Mouse (Mus musculus): Measurements from ENCODE around the gene Lrrc8d.

Lrrc8d gene

DNA sequence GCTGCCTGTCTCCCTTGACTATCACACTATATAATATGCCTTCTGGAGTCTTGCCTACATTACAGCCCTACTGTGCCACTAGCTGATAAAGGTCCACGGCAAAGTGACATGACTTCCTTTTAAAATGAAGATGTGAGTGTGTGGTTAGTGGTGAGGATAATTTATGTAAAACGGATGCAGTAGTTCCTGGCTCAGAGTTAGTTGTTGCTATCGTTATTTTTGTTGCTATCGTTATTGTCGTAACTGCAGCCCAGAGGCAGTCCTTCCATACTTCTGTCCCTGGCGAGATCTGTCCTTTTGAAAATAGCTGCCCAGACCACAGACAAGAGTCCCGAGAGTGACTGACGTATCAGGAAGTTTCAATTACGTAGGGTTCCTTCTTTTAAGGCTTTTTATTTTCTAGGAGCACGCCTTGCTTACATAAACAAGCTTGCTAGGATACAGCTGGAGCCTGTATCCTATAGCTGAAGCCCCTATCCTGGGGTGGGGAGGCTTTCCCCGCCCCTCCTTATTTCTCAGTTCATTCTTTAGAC lies 18.4 kb downstream of the Lrrc8d start:
- DNase-seq: peak in 1 of 2 experiments; percentile 49

DNA sequence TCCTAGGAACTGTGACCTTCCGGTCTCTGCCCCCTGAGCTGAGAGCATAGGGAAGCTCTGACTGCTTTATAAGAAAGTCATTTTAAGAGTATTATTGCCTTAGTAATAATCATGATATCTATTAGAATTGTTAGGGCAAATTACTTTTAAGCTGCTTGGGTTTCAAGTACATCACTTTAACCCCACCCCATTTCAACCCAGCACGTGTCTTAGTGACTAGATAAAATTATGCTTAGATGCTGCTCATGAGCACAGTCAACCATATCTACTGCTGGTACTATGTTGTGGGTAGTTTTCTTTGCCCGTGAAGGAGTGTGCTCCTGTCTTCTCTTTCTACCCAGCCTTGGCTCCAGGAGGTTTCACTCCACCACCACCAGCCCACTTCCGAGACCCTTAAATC lies 21.5 kb downstream of the Lrrc8d start:
- no peak for DNase-seq

DNA sequence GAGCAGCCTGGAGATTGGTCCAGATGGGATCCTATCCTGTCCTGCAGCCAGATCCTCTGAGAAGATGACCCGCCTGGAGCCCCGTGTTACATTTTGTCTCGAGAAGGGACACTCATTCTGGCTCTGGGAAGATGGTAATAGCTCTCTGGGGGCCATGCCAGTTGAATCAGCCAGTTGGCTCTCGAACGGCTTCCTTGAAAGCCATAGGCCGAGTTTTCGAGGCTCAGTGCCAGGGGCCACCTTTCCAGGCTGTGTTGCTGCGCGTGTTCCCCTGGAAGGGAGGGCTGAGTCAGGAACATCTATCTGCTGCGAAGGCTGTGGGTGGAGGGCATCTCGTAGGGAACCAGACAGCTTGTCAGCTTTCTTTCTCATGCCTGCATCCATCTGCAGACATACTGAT lies 23.0 kb downstream of the Lrrc8d start:
- peak; percentile 39 to 45 for DNase-seq

DNA sequence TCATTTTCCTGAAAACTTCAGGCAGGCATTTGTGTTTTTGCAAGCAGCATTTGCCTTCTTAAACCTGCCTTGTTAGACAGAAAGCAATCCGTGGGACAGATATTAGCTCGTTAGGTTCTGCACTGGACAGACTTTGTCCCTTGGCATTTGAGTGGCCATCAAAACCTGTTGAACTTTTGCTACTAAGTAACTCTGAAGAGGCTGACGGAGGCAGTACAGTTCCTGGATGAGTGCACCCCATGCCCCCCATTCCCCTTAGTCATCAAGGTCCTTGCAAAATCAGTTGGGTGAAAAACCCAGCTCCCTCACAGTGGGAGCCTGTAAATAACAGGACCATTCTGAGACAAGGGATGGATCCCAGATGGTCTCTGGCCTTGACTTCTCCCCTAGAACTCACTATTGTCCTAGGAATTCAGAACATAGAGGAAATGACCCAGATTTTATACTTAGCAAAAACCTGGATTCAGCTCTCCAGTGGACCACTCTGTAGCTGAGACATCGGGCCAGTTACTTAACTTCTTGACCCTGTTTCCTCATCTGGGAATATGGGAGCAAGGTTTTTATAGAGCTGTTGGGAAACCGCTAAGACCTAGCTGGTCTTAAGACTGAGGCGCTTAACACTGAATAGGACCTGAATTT lies 30.5 kb downstream of the Lrrc8d start:
- DNase-seq: peak; percentile 65 to 87

DNA sequence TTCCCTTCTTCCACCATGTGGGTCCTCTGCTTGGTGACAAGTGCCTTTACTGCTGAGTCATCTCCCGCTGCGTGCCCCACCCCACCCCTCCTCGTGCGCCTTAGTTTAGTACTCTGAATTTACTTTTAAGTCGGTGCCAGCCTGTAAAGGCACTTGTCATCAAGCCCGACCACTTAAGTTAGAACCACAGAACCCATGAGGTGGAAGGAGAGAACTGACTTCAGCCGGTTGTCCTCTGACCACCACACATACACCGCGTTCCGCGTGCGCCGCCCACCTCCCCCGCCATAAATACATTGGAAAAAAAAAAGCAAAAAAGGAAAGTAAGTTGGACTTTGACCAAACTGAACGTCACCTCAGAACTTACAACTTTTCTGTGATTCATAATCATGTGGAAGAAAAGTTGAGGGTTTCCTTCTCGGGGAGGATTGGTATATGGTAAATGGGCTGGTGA lies 31.4 kb downstream of the Lrrc8d start:
- DNase-seq: no peak

DNA sequence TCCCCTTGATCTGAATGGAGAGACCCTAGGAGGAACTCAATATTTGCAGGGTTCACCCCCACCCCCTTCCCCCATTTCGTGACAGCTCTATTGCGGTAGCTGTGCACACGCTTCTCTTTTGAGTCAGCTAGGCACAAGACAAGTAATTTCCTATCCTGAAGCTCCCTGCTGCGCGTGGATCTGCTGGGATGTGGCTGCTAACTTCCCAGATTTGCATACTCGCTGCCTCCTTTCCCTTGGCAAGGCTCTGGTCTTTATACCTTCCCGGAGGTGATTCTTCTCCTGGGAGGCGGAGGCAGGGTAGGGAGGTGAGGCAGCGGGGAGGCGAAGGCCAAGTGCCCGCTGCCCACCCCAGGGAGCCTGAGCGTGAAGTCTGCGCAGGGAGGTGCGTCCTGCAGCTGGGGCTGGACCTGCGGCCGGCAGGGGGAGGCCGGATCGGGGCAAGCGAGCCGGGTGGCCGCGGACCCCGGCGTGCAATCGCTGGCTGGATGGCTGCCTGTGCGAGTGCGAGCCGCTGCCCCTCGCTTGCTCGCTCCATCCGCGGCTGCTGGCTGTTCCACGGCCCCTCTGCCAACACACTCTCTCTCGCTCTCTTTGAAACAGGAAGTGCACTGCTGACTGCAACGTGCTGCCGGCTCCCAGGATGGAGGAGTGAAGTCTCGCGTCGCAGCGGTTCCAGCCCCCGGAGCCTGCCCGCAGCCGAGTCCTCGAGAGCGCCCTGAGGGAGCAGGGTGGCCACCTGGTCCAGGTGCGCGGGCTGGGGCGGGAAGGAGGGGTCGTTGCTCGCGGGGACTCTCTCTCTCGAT lies 32.1 kb downstream of the Lrrc8d start:
- DNase-seq: peak; percentile 66 to 87

DNA sequence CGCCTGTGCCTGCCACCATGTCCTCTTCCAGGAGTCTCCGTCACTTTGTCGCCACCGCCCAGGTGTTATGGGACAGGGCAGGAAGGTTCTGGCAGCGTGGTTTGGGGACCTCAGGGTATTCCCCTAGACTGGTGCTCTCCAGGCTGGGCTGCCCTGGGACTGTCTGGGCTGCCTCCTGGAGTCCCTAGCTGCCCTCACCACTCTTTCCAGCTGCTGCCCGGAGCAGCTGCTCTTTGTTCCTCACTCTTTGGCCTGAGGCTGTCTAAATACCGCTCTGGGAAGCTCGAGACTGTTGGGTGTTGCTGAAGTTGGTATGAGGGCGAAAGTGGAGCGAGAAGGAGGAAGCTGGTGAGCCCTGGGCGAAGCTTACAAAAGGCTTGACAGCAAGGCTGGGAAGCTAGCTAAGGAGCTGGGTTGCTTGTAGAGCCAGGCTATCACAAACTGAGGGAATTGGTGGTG lies 32.7 kb downstream of the Lrrc8d start:
- peak; percentile 53 to 81 for DNase-seq

DNA sequence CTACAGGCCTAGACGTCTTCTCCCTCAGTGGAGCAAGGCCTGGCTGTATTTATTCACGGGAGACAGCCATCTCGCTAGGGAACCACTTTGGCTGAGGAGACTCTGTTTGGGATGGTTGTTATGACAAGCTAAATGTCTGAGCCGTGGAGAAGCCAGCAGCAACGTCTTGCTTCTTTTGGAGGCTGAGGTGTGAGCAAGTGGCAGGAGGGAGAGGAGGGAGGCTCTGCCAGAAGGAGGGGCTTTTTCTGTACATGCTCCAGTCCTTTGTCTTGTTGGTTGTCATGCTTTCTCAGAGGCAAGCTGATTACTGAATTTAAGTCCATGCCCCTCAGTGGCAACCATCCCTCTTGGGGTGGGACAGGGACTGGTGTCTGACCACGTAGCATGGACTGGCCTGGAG lies 33.5 kb downstream of the Lrrc8d start:
- no peak for DNase-seq

DNA sequence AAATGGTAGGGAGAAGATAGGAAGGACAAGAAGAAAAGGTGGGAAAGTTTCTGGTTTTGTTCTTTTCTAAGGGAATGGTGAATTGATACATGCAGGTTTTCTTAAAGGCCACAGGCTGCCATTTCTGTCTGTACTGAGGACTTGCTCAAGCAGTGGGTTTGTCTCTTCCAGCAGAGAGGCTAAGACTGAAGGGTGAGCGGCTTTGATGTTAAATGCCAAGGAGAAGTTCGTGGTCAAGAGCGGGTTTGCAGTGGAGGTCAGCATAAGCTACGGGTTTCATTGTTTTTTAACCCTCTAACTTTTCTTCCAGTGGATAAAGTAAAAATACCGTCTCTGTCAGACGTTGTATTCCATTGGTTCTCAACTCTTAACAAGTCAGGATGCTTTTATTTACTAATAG lies 36.6 kb downstream of the Lrrc8d start:
- no peak for DNase-seq

DNA sequence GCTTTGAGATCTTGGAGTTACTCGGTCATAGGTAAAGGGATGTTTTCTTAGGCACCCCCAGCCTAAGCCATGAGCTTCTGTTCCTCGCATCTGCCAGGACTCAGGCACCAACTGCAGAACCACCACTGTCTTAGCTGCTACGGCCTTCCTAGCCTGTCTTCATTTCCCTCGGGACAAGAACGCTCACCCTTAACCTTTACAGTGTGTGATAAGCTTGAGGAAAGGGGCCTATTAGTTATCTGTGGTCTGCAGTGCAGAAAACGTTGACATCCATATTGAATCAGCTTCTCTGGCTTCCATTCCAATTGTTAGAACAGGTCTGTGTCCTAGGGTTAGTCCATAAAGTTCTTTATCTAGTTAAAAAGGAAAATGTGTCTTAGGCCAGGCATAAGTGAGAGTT lies 37.4 kb downstream of the Lrrc8d start:
- DNase-seq: no peak

DNA sequence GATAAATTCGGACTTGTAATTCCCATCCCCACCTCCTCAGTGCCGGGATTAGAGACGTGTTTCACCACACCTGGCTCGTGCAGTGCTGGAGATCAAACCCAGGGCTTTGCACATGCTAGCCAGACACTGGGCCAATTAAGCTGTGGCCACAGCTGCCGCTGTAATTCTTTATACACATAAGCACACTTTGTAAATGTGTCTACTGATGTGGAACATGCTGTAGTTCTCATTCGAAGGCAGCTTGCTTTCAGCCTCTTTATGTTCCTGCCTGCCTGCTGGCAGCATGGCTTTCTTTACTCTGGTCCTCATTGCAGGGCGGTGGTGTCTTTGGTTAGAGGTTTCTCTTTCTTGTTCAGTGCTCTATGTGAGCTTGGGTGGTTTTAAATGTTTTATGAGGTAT lies 40.7 kb downstream of the Lrrc8d start:
- no peak for DNase-seq

DNA sequence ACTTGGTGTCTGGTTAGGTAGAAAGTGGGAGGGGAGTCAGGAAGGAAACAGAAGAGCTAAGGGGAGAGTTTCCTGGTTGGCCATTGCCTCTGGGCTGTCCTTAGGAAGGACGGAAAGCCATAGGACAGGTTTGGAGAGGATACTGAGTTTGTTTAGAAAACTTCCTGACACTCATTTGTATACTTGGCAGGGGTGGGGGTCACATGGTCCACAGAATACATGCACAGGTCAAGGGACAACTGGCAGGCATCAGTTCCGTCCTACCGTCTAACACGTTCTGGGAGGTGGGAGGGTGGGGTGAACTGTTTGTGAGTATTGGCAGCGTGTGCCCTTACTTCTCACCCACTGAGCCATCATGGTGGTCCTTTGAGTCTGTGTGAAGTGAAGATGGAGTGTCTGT lies 42.9 kb downstream of the Lrrc8d start:
- DNase-seq: peak; percentile 70 to 82

DNA sequence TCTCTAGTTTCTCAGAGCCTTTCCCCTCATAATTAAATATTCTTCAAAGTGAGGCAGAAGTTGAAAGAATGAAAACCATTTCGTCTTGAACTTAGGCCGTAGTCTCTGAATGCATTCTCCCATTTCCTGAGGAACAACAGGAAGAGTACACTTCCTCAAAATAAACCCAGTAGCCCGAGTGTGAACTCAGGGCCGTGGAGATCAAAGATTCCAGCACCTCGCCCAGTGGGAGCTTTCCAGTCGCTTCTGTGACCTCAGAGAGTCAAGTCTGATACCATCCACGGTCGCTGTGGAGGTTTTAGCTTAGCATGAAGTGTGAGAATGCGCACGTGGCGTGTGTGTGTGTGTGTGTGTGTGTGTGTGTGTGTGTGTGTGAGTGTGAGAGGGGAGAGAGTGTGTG lies 45.6 kb downstream of the Lrrc8d start:
- DNase-seq: peak; percentile 57 to 68

DNA sequence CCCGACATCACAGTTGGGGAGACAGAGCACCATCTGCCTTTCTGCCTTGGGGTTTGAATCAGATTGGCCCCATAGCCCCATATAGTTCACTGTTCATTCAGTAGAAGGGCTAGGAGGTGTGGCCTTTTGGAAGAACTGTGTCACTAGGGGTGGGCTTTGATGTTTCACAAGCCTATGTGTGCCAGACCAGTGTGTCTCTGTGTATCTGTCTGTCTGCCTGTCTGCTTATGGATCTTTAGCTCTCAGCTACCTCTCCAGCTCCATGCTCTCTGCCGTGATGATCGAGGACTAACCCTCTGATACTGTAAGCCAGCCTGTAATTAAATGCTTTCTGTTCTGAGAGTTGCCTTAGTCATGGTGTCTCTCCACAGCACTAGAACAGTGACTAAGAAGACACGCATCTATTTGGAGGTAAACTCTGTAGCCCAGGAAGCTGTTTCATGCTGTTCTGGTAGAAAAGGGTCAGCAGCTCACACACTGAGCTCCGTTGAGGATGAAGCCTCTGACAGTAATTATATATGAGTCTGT lies 46.2 kb downstream of the Lrrc8d start:
- DNase-seq: no peak

DNA sequence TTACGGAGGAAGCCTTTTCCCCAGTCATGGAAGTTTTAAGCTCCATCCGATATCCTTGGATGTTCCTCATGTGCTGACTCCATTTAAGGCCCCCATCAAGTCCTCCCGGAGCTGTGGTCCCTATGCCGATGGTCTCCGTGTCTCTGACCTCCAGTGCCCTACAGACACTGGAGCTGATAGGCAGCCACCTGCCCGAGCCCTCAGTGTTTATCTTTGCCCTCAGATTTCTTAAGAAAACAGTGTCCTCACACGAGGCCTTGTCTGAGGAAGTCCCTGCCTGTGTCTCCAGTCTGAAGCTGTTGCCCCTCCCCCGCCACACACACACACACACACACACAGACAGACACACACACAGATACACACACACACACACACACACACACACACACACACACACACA lies 55.0 kb downstream of the Lrrc8d start:
- DNase-seq: no peak

DNA sequence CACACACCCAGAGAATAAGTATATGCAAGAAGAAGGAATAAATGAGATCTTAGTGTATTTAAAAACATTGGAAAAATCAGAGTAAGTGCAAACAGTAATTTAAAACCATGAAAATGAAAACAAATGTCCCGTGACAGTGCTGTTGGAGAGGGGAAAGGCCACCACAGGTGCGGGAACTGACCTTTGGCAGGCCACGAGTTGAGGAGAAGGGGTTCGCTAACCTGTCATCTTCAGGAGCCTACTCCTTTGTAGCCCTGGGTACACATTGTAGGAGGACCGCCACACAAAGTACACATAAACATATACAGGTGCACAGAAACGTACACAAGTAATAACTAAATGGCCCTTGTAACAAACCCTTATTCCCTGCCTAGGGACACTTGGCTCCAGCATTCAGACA lies 55.7 kb downstream of the Lrrc8d start:
- DNase-seq: no peak

DNA sequence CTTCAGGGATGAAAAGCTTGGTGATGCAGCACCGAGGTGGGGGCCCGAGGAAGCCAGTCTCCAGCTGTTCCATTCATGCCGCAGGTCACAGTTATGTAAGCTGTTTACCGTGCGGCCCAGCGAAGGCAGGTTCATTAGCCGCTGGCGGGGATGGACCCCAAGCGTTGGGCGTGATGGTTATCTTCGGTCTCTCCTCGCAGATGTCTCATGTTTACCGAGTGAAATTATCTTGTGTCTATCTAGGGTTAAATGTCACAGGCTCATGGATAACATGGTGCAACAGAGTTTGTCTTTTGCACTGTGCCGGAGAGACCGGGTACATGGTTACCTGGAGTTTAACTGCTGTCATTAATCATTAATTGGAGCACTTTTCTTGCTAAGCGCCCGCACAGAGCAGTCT lies 58.2 kb downstream of the Lrrc8d start:
- peak; percentile 58 to 84 for DNase-seq

DNA sequence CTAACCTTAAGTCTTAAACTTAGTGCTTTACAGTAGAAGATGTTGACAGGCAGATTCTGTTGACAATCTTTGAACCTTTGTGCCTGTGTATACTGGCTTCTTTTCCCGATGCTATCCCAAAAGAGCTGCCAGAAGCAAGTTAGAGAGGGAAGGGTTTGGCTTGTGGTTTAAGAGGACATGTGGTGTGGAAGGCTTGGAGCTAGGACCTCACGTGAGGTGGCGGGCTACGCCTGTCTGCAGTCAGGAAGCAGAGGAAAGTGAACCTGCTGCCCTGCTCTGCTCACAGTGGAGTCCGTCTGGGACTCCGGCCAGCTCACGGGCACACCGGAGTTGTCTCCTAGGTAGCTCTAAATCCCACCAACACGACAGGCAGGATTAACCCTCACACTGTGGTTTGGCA lies 59.1 kb downstream of the Lrrc8d start:
- DNase-seq: peak; percentile 77 to 93

DNA sequence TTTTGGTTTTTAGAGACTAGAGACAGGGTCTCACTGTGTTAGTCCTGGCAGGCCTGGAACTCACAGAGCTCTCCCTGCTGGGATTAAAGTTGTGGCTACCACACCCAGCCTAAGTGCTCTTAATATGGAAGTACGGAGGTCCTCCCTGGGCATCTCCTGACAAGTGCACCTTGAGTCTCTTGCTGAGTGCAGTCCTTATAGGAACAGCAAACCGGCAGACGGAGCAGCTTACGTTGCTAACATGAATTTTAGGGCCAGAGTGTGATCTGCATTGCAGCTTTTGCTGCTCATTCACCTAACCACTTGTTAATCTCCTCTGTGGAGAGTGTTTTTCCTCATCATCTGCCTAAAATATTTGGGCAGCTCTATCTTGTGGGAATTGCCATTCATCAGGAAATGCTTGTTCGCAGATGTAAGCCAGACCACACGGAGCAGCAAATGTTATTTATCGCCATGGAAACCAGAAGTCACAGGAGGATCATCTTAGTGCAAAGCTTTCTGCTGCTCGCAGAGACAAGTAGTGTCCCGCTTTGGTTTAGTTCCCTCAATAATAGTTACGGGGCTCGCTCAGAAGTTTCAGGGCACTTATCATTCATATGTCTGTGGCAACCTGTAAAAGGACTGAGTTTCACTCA lies 62.2 kb downstream of the Lrrc8d start:
- no peak for DNase-seq

DNA sequence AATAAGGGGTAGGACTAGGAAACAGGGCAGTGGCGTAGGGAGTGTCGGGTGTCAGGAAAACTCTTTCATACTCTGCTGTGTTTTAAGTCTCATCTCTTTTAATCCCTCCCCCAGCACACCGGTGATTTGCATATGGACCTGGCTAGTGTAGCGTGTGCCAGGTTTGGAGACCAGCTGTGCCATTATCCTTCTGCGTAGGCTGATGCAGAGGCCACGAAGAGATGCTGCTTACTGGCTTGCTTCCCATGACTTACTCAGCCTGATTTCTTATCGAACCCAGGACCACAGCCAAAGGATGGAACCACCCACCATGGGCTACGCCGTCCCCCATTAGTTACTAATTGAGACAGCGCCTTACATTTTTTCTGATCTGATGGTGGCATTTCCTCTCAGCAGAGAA lies 64.6 kb downstream of the Lrrc8d start:
- no peak for DNase-seq

DNA sequence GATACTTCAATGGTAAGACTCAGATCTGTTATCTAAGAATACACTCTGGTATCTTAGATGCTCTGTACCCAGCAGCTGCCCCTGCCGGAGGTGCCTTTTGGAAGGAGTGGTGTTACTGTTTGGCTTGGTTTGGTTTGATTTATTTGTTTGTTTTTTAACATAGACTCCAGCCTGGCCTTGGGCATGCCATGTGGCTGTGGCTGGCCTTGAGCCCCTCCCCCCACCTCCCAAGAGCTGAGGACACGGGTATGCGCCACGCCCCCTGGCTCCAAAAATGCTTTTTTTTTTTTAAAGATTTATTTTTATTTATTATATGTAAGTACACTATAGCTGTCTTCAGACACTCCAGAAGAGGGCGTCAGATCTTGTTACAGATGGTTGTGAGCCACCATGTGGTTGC lies 65.6 kb downstream of the Lrrc8d start:
- no peak for DNase-seq

DNA sequence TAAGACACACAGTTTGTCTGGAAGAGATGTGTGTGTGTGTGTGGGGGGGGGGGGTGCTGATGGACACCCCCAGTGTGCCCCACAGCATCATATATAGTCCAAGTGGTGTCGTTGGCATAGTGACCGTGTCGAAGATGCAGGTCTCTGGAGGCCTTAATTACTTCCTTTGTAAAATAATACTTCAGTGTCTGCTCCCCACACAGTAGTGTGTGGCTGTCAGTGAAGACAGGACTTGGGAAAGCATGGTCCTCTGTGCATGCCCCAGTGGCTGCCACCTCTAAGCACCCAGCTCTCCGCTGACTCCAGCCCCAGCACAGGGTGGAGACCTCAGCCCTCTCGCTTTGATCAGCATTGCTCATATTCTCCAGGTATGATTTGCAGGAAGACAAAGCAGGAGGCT lies 76.6 kb downstream of the Lrrc8d start:
- peak in 1 of 2 experiments; percentile 26 for DNase-seq

DNA sequence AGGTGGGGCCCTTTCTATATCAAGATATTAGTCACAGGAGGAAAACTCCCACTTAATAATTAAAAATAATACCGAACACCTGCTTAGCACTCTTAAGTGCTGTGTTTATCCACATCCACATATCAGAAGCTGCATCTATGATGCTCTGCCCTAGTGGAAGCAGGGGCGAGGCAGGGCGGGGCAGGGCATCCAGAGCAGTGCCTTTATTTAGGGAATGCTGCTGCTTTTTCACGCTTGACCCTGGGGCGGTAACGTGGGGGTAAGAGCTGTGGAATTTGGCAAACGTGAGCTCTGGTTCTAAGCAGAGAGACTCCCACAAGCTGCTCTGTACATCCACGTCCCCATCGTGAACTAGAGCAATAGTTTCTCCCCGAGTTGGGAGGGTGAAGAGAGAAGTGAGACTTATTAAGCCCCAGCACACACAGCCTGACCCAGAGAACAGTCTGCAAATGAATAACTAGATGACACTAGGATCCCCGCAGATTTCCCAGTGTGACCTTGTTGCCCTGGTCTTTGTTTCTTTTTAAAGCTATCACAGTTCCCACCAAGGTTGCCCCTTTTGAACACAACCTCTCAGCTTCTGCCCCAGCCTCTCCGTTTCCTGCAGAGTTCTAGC lies 77.3 kb downstream of the Lrrc8d start:
- no peak for DNase-seq

Data from kidney, postnatal 25 days (tissue).